13 mouse cellular contexts compared by ENCODE assay signal in genomic region chr11:88474889-88475440, GRCm38 (mm10).
A peak's percentile ranks its signal among the peaks of the same experiment; 100 is the strongest.
DNase-seq lines count a peak whose midpoint lies in the region; ATAC-seq and TF ChIP-seq lines count a peak whose summit lies in the region.
"Had no signal": no experiment of that assay in that cellular context is flagged by ENCODE, and none has a peak within 500 bp of the region (broad histone marks: within the 10 kb centered on the region; RNA-seq: fewer than 3 reads in every experiment).

No protein-coding gene starts in this region.

- H3K36me3 ChIP-seq in heart, adult 2 months (ENCODE audit: control insufficient read depth, insufficient read depth, low read length): peaks cover 2% of the 10 kb centered on the region; the same call in 1 of the 2 replicates
- H3K36me3 ChIP-seq in heart, embryonic 13.5 days: 0 out of 2 replicates have a peak, but pooled peaks cover 5% of the 10 kb centered on the region
- peaks cover 25% of the 10 kb centered on the region for H3K36me3 ChIP-seq in midbrain, embryonic 12.5 days
- peaks cover 3% of the 10 kb centered on the region; the same call in 1 of the 2 replicates for H3K36me3 ChIP-seq in kidney, embryonic 16.5 days (ENCODE audit: insufficient read depth, low read length)
- H3K36me3 ChIP-seq: lung, embryonic 15.5 days had no signal

- H3K79me2 ChIP-seq in heart, adult 2 months (replicated peaks; ENCODE audit: control insufficient read depth, insufficient read depth, low read length): no peaks in the 10 kb centered on the region

- H3K4me2 ChIP-seq in heart, embryonic 13.5 days: no peak overlapping the region
- no peak overlapping the region for H3K4me2 ChIP-seq in midbrain, embryonic 12.5 days (replicated peaks)
- no peak overlapping the region for H3K4me2 ChIP-seq in kidney, embryonic 16.5 days (replicated peaks; ENCODE audit: low read depth, low read length)
- H3K4me2 ChIP-seq: lung, embryonic 15.5 days had no signal

- H3K9me3 ChIP-seq in heart, embryonic 13.5 days: no peaks in the 10 kb centered on the region
- no peaks in the 10 kb centered on the region for H3K9me3 ChIP-seq in midbrain, embryonic 12.5 days
- H3K9me3 ChIP-seq in kidney, embryonic 16.5 days (ENCODE audit: low read length): no peaks in the 10 kb centered on the region
- H3K9me3 ChIP-seq: lung, embryonic 15.5 days had no signal

- DNase-seq in heart, adult 2 months: peak in 1 of 2 experiments; percentile 62
- DNase-seq in heart, postnatal 25 days (ENCODE audit: low spot score): no peak
- peak; percentile 43 to 49 for DNase-seq in adrenal gland, postnatal 36 days
- DNase-seq in layer of hippocampus, adult 8-10 months (ENCODE audit: low spot score in 2 of 2): no peak
- DNase-seq in left cerebral cortex, adult 2 months (ENCODE audit: extremely low spot score in 1 of 2, low spot score in 2 of 2): no peak
- DNase-seq: cerebellum, adult 9-11 months; kidney, adult 2 months had no signal

- ATAC-seq in heart, embryonic 13.5 days (ENCODE audit: extremely low read depth, insufficient number of reproducible peaks, low FRiP score, low TSS enrichment): no peak
- no peak for ATAC-seq in midbrain, embryonic 12.5 days (ENCODE audit: low FRiP score, low read depth)
- ATAC-seq in kidney, embryonic 16.5 days (ENCODE audit: low FRiP score, low TSS enrichment): no peak

- TF ChIP-seq EP300 in heart, adult 2 months (IDR thresholded peaks at IDR 0.05; ENCODE audit: insufficient read depth, low read depth, low read length): no peak

- WGBS in heart, adult 2 months: 67% methylated on average over 4 of the region's 4 CpGs
- WGBS in heart, embryonic 13.5 days: 47% methylated on average over 4 of the region's 4 CpGs
- 66% methylated on average over 4 of the region's 4 CpGs for WGBS in midbrain, embryonic 12.5 days
- 73% methylated on average over 4 of the region's 4 CpGs for WGBS in kidney, embryonic 16.5 days

- H3K27me3 ChIP-seq in heart, adult 2 months (ENCODE audit: control insufficient read depth, insufficient read depth, low read length): no peaks in the 10 kb centered on the region
- H3K27me3 ChIP-seq in heart, embryonic 13.5 days (replicated peaks): no peaks in the 10 kb centered on the region
- no peaks in the 10 kb centered on the region for H3K27me3 ChIP-seq in midbrain, embryonic 12.5 days
- no peaks in the 10 kb centered on the region for H3K27me3 ChIP-seq in kidney, embryonic 16.5 days (ENCODE audit: insufficient read depth, low read length)
- H3K27me3 ChIP-seq: CH12.LX; lung, embryonic 15.5 days had no signal

- peak overlapping the region; percentile 59 for H3K27ac ChIP-seq in heart, adult 2 months
- H3K27ac ChIP-seq in heart, embryonic 13.5 days (replicated peaks): peak overlapping the region; percentile 67
- H3K27ac ChIP-seq in midbrain, embryonic 12.5 days (replicated peaks): peak overlapping the region; percentile 49
- no peak overlapping the region for H3K27ac ChIP-seq in left cerebral cortex, adult 2 months
- no peak overlapping the region for H3K27ac ChIP-seq in kidney, embryonic 16.5 days (ENCODE audit: low read length)
- H3K27ac ChIP-seq: lung, embryonic 15.5 days had no signal

- intact Hi-C loops in heart, adult 2 months (cut with DNase I): no loop called here
- intact Hi-C loops in heart, postnatal 25 days (cut with DNase I): no loop called here
- intact Hi-C loops in left cerebral cortex, adult 2 months (cut with DNase I): no loop called here

- no peak for TF ChIP-seq POLR2A in heart, adult 2 months (IDR thresholded peaks at IDR 0.05; ENCODE audit: insufficient read depth, low read depth, low read length)

- H3K4me1 ChIP-seq in heart, adult 2 months (ENCODE audit: control insufficient read depth, insufficient read depth, low read length): peaks cover 9% of the 10 kb centered on the region
- peaks cover 91% of the 10 kb centered on the region for H3K4me1 ChIP-seq in heart, embryonic 13.5 days
- H3K4me1 ChIP-seq in midbrain, embryonic 12.5 days: peaks cover 73% of the 10 kb centered on the region
- peaks cover 43% of the 10 kb centered on the region for H3K4me1 ChIP-seq in kidney, embryonic 16.5 days (ENCODE audit: insufficient read depth, low read length)

- TF ChIP-seq CTCF in heart, adult 2 months (IDR thresholded peaks at IDR 0.05): peak; percentile 39
- no peak for TF ChIP-seq CTCF in left cerebral cortex, adult 2 months (IDR thresholded peaks at IDR 0.05)

- no peak overlapping the region for H3K9ac ChIP-seq in heart, adult 2 months (ENCODE audit: low read depth, low read length)
- H3K9ac ChIP-seq in heart, embryonic 13.5 days: no peak overlapping the region
- H3K9ac ChIP-seq in midbrain, embryonic 12.5 days (replicated peaks): no peak overlapping the region
- no peak overlapping the region for H3K9ac ChIP-seq in kidney, embryonic 16.5 days (replicated peaks; ENCODE audit: low read length)
- H3K9ac ChIP-seq: lung, embryonic 15.5 days had no signal

- no peak overlapping the region for H3K4me3 ChIP-seq in heart, adult 2 months
- H3K4me3 ChIP-seq in heart, embryonic 13.5 days: no peak overlapping the region
- no peak overlapping the region for H3K4me3 ChIP-seq in midbrain, embryonic 12.5 days
- H3K4me3 ChIP-seq in left cerebral cortex, adult 2 months: no peak overlapping the region
- H3K4me3 ChIP-seq in kidney, embryonic 16.5 days (ENCODE audit: low read length): no peak overlapping the region
- H3K4me3 ChIP-seq: lung, embryonic 15.5 days; myocyte had no signal

Comparison
In these comparisons a context has a peak if more than half of its experiments do, and no peak if none do; other contexts are left out.
1. DNase-seq: peak in adrenal gland, postnatal 36 days (2 of 2); none in heart, postnatal 25 days (single experiment), layer of hippocampus, adult 8-10 months (0 of 2) and left cerebral cortex, adult 2 months (0 of 2).
2. H3K27ac ChIP-seq: peak in heart, adult 2 months (single experiment), heart, embryonic 13.5 days (single experiment) and midbrain, embryonic 12.5 days (single experiment); none in left cerebral cortex, adult 2 months (single experiment) and kidney, embryonic 16.5 days (single experiment).